Mouse (Mus musculus) MEL (cell line): ENCODE data around the gene Rhpn2.
A peak's percentile ranks its signal among the peaks of the same experiment; 100 is the strongest.

ENCODE experiments used
- EP300 ChIP-seq, 2 experiments: IDR thresholded peaks; 2 replicates each; pipeline ENCODE4 v1.6.1; 2011; ENCODE audit warnings: improper control_type of control experiment in 2 of 2, low read length in 2 of 2, low read depth in 1 of 2, mild to moderate bottlenecking in 1 of 2
- ETS1 ChIP-seq: IDR thresholded peaks from 2 replicates; pipeline ENCODE4 v1.6.1; 2012; ENCODE audit warnings: low read depth, mild to moderate bottlenecking, inconsistent platforms, low read length, improper control_type of control experiment, moderate library complexity
- JUND ChIP-seq: IDR thresholded peaks from 2 replicates; pipeline ENCODE4 v1.6.1; 2011; ENCODE audit warnings: low read depth, mild to moderate bottlenecking, improper control_type of control experiment, low read length
- POLR2AphosphoS5 ChIP-seq: IDR thresholded peaks from 2 replicates; pipeline ENCODE4 v1.6.1; 2012; ENCODE audit warnings: low read depth, borderline replicate concordance, mild to moderate bottlenecking, inconsistent platforms, low read length, moderate library complexity, mixed read lengths
- SMC3 ChIP-seq: IDR thresholded peaks from 2 replicates; pipeline ENCODE4 v1.6.1; 2011; ENCODE audit warnings: low read depth, low read length, improper control_type of control experiment

DNA sequence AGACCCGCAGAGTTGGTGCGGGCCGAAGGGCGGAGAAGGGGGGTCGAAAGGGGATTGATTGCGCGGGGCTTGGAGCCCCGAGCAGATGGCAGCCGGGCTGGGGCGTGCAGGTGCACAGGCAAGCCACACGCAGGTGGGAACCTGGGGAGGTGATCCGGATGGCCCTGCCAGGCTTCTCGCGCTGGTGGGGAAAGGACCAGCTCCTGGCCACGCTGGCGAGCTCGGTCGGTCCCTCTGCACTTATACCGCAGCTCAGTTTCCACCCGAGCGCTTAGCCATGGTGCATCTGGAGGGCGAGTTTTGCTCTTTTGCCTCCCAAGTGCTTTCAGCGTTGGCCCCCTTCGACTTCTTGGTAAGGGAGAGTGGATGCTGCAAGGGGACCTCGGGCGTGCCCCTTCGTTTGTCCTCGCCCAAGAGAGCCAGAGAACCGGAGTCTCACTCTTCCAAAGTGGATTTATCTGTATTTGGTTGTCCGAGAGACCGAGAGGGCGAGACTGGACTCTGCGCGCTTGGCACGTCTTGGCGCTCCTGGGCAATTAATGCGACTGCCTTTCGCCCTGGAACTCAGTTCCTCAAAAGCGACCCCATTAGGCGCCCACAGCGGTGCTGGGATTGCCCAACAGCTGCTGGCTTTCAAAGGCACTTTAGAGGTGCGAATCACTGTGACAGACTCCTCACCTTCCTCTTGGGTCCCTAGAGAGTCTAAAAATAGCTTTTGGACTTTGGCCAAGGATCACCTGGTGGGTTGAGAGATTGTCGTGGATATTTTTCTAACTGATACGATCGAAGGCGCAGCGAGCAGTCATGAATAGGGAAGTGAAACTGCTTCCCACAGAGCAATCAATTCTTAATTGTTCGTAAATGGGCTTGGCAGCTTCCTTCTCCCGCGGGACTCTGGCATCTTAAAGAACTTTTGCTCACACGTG lies 820 bp downstream of the Rhpn2 start:
- TF ChIP-seq SMC3 (no peak), ETS1 (no peak), JUND (no peak), POLR2AphosphoS5 (no peak), EP300 (IDR thresholded peaks at IDR 0.05; ENCODE audit: low read depth in 1 of 2, low read length in 2 of 2) (peak in 1 of 2 experiments; percentile 18; a peak in 2 of 4 replicates)
